Mouse (Mus musculus): Measurements from ENCODE around the gene Pdcd6.

Pdcd6 gene

DNA sequence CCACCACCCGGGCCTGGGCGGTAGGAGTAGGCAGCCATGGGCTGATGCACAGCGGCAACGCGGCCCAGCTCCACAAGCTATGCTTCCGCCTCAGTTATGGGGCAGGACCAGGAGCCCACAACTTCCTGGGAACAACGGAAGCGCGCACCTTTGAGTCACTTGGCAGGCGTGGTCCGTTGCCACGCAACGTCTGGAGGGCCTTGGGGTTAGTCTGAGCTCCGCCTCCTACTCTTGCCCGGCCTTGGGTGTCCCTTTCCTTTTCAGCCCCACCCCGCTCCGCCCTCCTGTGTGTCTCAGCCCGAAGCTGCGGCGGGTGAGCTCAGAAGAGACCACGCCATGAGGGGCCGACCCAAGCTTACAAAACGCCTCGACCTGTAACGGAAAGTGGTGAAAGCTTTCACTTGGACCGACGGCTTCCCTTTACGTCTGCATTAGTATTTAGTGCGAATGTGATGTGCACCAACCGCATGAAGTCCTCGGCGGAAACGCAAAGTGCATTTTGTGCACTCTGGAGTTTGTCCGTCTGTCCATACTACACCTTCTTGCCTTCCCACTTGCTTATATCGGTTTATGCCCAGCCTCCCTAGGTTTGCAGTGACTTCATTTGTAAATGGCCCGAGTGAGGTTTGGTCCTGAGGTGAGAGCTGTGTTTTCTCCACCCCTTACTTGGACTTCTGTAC lies at the start of gene Pdcd6:
Gene Pdcd6, minus strand, starts transcription at position 411 of the 680 bp plus-strand sequence.
- DNase-seq (ENCODE audit: low read depth, low spot score), result peak; percentile 93

GRCm38 (mm10) chr13:74363859-74364235 lies 46.5 kb upstream of the Pdcd6 start, which contains the start of gene Lrrc14b:
Lrrc14b (minus strand) TSS chr13:74364005.
- no peak for DNase-seq (ENCODE audit: low read depth, low spot score)

- no peak for DNase-seq (ENCODE audit: low read depth, low spot score)
These were observed 45.9 kb upstream of the Pdcd6 start for GRCm38 (mm10) chr13:74363176-74363858.

DNA sequence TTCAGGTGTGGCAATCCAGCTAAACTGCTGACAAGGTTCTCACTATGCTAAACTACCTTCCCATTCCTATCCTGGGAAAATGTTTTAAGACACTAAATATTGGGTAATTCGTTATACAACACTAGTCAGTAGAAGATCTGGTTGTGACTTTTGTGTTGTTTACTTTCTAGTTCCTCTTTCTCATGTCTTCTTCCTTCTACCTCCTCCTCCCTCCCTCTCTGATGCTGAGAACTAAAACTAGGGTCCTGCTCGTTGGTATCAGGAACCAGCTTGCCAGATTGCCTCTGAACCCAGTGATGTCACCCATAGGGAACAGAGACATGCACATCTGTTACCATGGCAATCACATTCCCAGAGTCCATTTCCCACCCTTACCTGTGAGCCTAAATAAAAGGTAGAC lies 44.8 kb upstream of the Pdcd6 start:
- DNase-seq (ENCODE audit: low read depth, low spot score), result no peak

- peak; percentile 15 for DNase-seq (ENCODE audit: low read depth, low spot score)
These were observed 39.1 kb upstream of the Pdcd6 start for GRCm38 (mm10) chr13:74356491-74356890.

GRCm38 (mm10) chr13:74350435-74350906 lies 33.1 kb upstream of the Pdcd6 start:
- DNase-seq (ENCODE audit: low read depth, low spot score), result no peak

GRCm38 (mm10) chr13:74349566-74350434 lies 32.4 kb upstream of the Pdcd6 start, which contains the start of the genes Sdha and Ccdc127:
Sdha (minus strand) TSS chr13:74350280.
Ccdc127 (plus strand) TSS chr13:74350309.
- peak; percentile 90 for DNase-seq (ENCODE audit: low read depth, low spot score)

- no peak for DNase-seq (ENCODE audit: low read depth, low spot score)
These were observed 23.7 kb upstream of the Pdcd6 start for GRCm38 (mm10) chr13:74341036-74341435.

DNA sequence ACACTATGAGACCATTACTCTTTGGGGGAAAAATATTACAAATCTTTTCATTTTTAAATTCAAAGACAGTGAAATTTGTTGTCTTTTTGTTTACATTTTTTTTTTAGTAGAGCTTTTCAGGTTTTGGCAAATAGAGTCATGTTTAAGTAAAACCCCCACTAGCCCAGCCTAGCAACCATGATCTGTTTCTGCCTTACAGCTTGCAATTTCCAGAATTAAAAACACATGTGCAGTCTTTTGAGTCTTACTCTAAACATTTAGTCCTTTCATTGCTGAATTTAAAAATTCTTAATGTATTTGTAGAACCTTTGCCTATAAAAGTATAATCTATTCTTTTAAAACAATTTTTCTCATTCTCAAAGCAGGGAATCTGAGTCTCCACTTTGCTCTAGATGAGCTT lies 11.9 kb upstream of the Pdcd6 start:
- no peak for DNase-seq (ENCODE audit: low read depth, low spot score)

DNA sequence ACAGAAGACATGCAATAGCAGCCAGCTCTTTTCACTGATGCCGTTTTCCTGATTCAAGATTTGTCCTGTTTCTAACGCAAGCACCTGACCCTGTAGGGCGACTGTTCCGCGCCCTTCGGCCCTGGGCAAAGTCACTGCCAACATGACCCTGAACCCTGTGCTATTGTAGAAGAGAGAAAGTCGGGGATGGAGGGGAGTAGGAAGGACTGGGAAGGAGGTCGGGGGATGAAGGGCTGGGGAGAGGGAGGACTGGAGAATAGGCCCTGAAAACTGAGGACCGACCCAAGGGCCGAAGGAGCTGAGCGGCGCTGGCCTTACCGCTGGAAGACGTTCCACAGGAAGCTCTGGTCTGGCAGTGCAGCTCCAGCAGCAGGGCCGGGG lies 601 bp downstream of the Pdcd6 start:
- peak; percentile 15 for DNase-seq (ENCODE audit: low read depth, low spot score)

DNA sequence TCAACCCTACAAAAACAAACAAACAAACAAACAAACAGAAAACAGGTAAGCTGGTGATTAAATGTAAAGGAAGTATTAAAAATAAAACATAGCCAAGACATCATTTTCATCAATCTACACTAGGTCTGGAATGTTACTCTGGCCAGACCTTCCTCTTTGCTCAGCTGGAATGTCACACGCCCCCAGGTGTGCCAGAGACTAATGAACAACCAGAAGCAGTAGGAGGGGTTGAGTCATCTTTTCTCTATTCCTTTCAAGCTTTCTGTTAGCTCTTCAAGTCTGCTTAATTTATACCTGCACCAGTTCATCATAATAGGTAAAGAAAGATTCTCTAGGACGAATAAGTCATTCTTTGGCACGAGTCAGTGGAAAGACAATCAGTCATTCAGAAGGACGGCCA lies 994 bp downstream of the Pdcd6 start:
- no peak for DNase-seq (ENCODE audit: low read depth, low spot score)

DNA sequence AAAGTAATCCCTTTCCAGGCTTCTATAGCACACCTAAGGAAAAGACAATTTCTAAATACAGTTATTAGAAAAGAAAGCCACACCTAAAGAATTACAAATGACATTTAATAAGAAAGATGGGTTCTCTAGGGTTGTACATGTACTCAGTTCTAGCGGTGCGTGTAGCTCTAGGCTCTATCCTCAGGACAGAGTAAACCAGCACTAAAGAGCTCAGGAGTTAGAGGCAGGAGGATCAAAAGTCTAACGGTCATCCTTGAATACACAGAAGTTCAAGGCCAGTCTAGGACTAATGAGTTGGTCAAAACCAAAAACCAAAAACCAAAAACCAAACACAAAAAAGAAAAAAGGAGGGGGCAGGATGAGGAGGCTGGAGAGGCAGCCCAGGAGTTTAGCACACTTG lies 2.8 kb downstream of the Pdcd6 start:
- DNase-seq (ENCODE audit: low read depth, low spot score), result no peak

DNA sequence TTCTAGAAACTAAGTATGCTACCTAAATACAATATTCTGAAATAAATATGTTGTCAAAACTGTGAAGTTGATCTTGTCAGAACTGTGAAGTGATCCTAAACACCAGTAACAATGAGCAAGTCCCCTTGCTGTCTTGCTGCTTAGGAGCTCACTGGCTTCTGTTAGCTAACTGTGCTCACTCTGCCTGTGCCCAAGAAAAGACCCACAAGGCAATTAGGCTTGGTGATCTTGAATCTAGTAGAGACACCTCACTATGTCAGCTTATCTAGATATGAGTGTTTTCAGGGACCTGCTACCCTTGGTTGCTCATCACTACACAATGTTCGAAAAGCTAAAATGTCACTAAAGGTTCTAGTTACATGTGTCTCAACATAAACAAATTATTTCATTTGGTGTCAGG lies 11.6 kb downstream of the Pdcd6 start:
- no peak for DNase-seq (ENCODE audit: low read depth, low spot score)

DNA sequence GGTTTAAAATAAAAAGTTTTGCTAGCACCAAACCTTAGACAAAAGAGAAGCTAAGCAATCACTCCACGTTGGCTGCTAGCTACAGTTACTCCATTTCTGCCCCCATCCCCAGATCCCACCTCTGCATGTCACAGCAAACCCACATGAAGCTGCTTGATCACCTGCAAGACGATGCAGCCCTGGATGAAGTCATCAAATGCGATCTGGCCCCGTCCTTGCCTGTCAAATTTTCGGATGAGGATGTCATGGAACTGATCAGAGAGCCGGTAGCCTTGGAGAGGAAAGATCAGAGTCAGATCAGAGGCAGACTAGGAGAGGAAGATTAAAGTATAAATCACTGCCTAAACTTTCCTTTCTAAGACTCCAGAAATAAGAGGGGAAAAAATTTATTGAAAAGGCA lies 12.0 kb downstream of the Pdcd6 start:
- DNase-seq (ENCODE audit: low read depth, low spot score), result no peak

DNA sequence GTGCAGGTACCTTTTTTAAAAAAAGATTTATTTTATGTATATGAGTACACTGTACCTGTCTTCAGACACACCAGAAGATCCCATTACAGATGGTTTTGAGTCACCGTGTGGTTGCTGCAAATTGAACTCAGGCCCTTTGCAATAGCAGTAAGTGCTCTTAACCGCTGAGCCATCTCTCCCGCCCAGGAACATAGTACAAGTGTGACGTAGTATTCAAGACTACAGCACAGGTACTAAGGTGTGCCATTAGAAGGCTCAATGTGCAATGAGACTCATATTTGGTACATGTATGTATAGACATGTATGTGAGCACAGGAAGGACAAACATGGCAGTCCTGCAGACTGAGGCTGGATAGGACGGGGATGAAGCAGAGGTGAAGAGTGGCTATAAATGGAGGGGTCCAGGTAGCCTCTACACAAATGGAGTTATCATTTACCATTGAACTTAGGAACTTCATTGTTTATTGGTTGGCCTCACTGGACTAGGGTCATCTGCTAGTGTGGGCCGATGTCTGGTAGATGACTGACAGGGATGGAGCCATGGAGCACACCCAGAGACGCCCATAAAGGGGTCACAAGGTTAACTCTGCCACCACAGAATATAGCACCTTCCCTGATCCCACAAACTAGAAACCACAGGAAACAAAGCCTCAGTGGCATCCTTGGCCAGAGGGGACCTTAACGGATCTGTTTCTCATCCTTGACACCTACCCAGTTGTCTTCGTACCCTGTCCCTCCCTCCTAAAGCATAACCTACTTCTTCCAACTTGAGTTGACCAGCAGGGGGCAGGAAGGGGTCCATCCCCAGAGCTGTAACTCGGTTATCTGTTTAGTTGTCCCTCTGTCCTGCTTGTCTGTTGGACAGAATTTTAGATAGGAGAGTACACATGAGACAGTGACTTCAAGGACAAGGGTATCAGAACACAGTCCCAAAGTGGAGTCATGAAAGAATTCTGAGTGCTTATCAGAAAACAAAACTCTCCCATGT lies 15.0 kb downstream of the Pdcd6 start:
- no peak for DNase-seq (ENCODE audit: low read depth, low spot score)

- DNase-seq (ENCODE audit: low read depth, low spot score), result no peak
These were observed 15.8 kb downstream of the Pdcd6 start for GRCm38 (mm10) chr13:74301607-74301984.

GRCm38 (mm10) chr13:74300925-74301606 lies 16.3 kb downstream of the Pdcd6 start:
- peak; percentile 39 for DNase-seq (ENCODE audit: low read depth, low spot score)

DNA sequence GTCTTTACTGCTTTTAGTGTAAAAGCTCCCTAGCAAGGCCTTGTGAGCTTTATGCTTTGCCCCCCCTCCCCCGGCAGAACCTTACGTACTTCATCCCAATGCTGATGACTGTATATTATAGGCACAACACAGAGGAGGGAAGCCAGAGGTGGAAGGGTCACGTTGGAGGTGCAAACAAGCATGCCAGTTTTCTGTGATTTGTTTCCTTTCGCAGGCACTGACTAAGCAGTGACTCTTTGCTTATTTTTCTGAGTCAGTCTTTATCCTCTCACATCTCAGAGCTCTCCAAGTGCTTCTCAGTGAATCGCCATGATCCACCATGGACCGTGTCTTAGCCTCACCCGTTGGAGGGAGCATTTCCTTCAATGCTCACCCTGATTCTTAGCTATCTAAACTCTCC lies 21.0 kb downstream of the Pdcd6 start:
- DNase-seq (ENCODE audit: low read depth, low spot score), result no peak

- no peak for DNase-seq (ENCODE audit: low read depth, low spot score)
These were observed 25.2 kb downstream of the Pdcd6 start, which contains the start of gene Ahrr for GRCm38 (mm10) chr13:74292167-74292566. Ahrr (minus strand) TSS chr13:74292331.

DNA sequence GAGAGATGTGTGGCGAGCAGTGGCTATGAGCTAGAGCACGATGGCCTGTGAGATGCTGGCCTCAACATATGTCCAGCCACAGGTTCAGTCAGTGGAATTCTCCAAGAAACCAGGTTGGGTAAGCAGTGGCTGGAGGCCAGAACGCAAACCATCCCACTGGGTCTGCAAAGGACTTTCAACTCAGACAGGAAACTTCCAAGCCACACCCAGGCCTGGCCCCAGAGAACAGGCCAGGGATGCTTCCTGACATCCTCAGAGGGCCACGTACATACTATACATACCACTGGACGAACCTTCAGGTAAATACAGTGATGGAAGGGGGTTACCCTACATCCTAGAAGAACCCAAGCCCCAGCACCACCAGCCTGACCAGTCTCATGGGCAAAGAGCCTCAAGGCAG lies 27.7 kb downstream of the Pdcd6 start:
- DNase-seq (ENCODE audit: low read depth, low spot score), result no peak

Data from telencephalon, adult 2 months (tissue).